Comparison of ENCODE assay signal across 27 mouse cellular contexts in genomic region chr5:44075432-44075831, GRCm38 (mm10). TPM values are rescaled to one million over a fixed set of nuclear protein-coding genes. Genes with fewer than 3 reads are reported as not detected.
DNase-seq lines count a peak whose midpoint lies in the region; ATAC-seq and TF ChIP-seq lines count a peak whose summit lies in the region.
"Had no signal": no experiment of that assay in that cellular context is flagged by ENCODE, and none has a peak within 500 bp of the region (broad histone marks: within the 10 kb centered on the region; RNA-seq: fewer than 3 reads in every experiment).

No protein-coding gene starts in this region.

- ATAC-seq in megakaryocyte, adult 5-6 weeks (ENCODE audit: poor library complexity, severe bottlenecking) = peak; percentile 87
- peak; percentile 59; the same call in 1 of the 2 replicates for ATAC-seq in neutrophil, adult 5-6 weeks (ENCODE audit: extremely low read depth, insufficient number of reproducible peaks, low FRiP score, poor library complexity, severe bottlenecking)
- ATAC-seq in midbrain, embryonic 15.5 days (replicated peaks) = no peak
- ATAC-seq in hindbrain, postnatal 0 days = no peak
- ATAC-seq: forebrain, embryonic 15.5 days; hindbrain, embryonic 16.5 days; inflammation-experienced regulatory T-cells, adult 6 months; Patski had no signal

- no peaks in the 10 kb centered on the region for H3K36me3 ChIP-seq in midbrain, embryonic 15.5 days (replicated peaks)
- H3K36me3 ChIP-seq in hindbrain, postnatal 0 days (ENCODE audit: insufficient read depth, low read length) = no peaks in the 10 kb centered on the region
- H3K36me3 ChIP-seq: embryonic facial prominence, embryonic 13.5 days; forebrain, embryonic 15.5 days; heart, embryonic 15.5 days; hindbrain, embryonic 13.5 days had no signal

- no peaks in the 10 kb centered on the region for H3K27me3 ChIP-seq in midbrain, embryonic 15.5 days (replicated peaks)
- no peaks in the 10 kb centered on the region for H3K27me3 ChIP-seq in hindbrain, postnatal 0 days (ENCODE audit: insufficient read depth, low read length)
- H3K27me3 ChIP-seq: embryonic facial prominence, embryonic 13.5 days; forebrain, embryonic 12.5 days; forebrain, embryonic 15.5 days; heart, embryonic 15.5 days; hindbrain, embryonic 13.5 days; Patski had no signal

- H3K4me2 ChIP-seq in midbrain, embryonic 15.5 days = no peak overlapping the region
- no peak overlapping the region for H3K4me2 ChIP-seq in hindbrain, postnatal 0 days (ENCODE audit: low read depth, low read length)
- H3K4me2 ChIP-seq: embryonic facial prominence, embryonic 13.5 days; forebrain, embryonic 12.5 days; forebrain, embryonic 15.5 days; heart, embryonic 11.5 days; heart, embryonic 15.5 days; hindbrain, embryonic 13.5 days had no signal

- H3K9ac ChIP-seq in midbrain, embryonic 15.5 days = no peak overlapping the region
- H3K9ac ChIP-seq in hindbrain, postnatal 0 days (replicated peaks; ENCODE audit: low read length) = no peak overlapping the region
- H3K9ac ChIP-seq: embryonic facial prominence, embryonic 13.5 days; forebrain, embryonic 12.5 days; forebrain, embryonic 15.5 days; heart, embryonic 15.5 days; hindbrain, embryonic 13.5 days had no signal

- no peak overlapping the region for H3K27ac ChIP-seq in midbrain, embryonic 15.5 days
- H3K27ac ChIP-seq in hindbrain, postnatal 0 days = no peak overlapping the region
- H3K27ac ChIP-seq: embryonic facial prominence, embryonic 13.5 days; forebrain, embryonic 12.5 days; forebrain, embryonic 15.5 days; heart, embryonic 15.5 days; hindbrain, embryonic 10.5 days; hindbrain, embryonic 13.5 days had no signal

- H3K4me3 ChIP-seq in midbrain, embryonic 15.5 days = no peak overlapping the region
- H3K4me3 ChIP-seq in hindbrain, postnatal 0 days (ENCODE audit: low read length) = no peak overlapping the region
- H3K4me3 ChIP-seq: embryonic facial prominence, embryonic 13.5 days; erythroblast, embryonic 14.5 days; forebrain, embryonic 12.5 days; forebrain, embryonic 15.5 days; heart, embryonic 15.5 days; hindbrain, embryonic 10.5 days; hindbrain, embryonic 13.5 days had no signal

- H3K9me3 ChIP-seq in midbrain, embryonic 15.5 days = no peaks in the 10 kb centered on the region
- H3K9me3 ChIP-seq in hindbrain, postnatal 0 days (ENCODE audit: low read length) = no peaks in the 10 kb centered on the region
- H3K9me3 ChIP-seq: embryonic facial prominence, embryonic 13.5 days; forebrain, embryonic 12.5 days; forebrain, embryonic 15.5 days; heart, embryonic 15.5 days; hindbrain, embryonic 10.5 days; hindbrain, embryonic 13.5 days had no signal

- DNase-seq in 416B (ENCODE audit: low read depth) = peak; percentile 6
- DNase-seq in MN1 (ENCODE audit: low spot score) = peak; percentile 26
- no peak for DNase-seq in hindbrain, postnatal 0 days (ENCODE audit: low spot score)
- DNase-seq: adrenal gland, adult 2 months; adrenal gland, postnatal 14 days; cerebellum, adult 11 months; cerebellum, adult 2 months; cerebellum, adult 9-11 months; cerebellum, postnatal 25 days; gastrocnemius, postnatal 36 days; heart, adult 11 months; heart, postnatal 10 days; heart, postnatal 36 days had no signal

- no peaks in the 10 kb centered on the region for H3K4me1 ChIP-seq in midbrain, embryonic 15.5 days
- no peaks in the 10 kb centered on the region for H3K4me1 ChIP-seq in hindbrain, postnatal 0 days (ENCODE audit: insufficient read depth, low read length)
- H3K4me1 ChIP-seq: forebrain, embryonic 12.5 days; forebrain, embryonic 15.5 days; heart, embryonic 15.5 days had no signal

- WGBS in midbrain, embryonic 15.5 days = 100% methylated on average over 1 of the region's 1 CpGs
- WGBS in hindbrain, postnatal 0 days = 94% methylated on average over 1 of the region's 1 CpGs

- TF ChIP-seq CTCF in hindbrain, postnatal 0 days (IDR thresholded peaks at IDR 0.05; ENCODE audit: low read depth) = no peak

RNA-seq across cellular contexts. Expression of gene Prom1, which starts 26.4 kb away (rescaled TPM):
- total RNA-seq in megakaryocyte, adult 5-6 weeks (2015) = 9.5 and 11.1 TPM in 2 replicates
- 7.8 and 9.7 TPM in 2 replicates for total RNA-seq in megakaryocyte, adult 5-6 weeks (2017)
- total RNA-seq in neutrophil, adult 5-6 weeks (2017) = 1.4 and 1.6 TPM in 2 replicates
- polyA plus RNA-seq in midbrain, embryonic 15.5 days (2015; fragmentation: Nextera tagmentation; extraction: Ambion mirVana) = 30.2 and 32.6 TPM in 2 replicates
- 22.6 and 27.4 TPM in 2 replicates for total RNA-seq in hindbrain, postnatal 0 days (2014; rRNA removed)
- polyA plus RNA-seq in hindbrain, postnatal 0 days (2015; fragmentation: Nextera tagmentation; extraction: Ambion mirVana) = 21.0 and 26.2 TPM in 2 replicates
- polyA plus RNA-seq: erythroblast, embryonic 14.5 days had no signal

Comparison
In these comparisons a context has a peak if more than half of its experiments do, and no peak if none do; other contexts are left out.
1. ATAC-seq: peak in megakaryocyte, adult 5-6 weeks (single experiment) and neutrophil, adult 5-6 weeks (single experiment); none in midbrain, embryonic 15.5 days (single experiment) and hindbrain, postnatal 0 days (single experiment).